Mouse (Mus musculus) kidney, postnatal 0 days (tissue): Measurements from ENCODE around the gene Afap1. TPM values are rescaled to one million over a fixed set of nuclear protein-coding genes. Genes with fewer than 3 reads are reported as not detected.
A peak's percentile ranks its signal among the peaks of the same experiment; 100 is the strongest.

ENCODE experiments used
- ATAC-seq: fragments of 200-750 bp; cut with Nextera tagmentation; replicated peaks from 2 replicates; pipeline ENCODE4 v1.8.0; 2017; ENCODE audit warnings: low read depth, moderate number of reproducible peaks, moderate TSS enrichment, moderate library complexity; ENCODE audit not compliant: low FRiP score
- DNase-seq: peaks from one replicate; pipeline ENCODE4 v3.0.0-alpha.2; 2016; ENCODE audit warnings: low spot score
- H3K27ac ChIP-seq: fragments of 300-500 bp; sonication (generic); 2 replicates; pipeline ENCODE4 v1.5.1; 2014; ENCODE audit warnings: mild to moderate bottlenecking
- H3K27me3 ChIP-seq: fragments of 300-500 bp; sonication (generic); 2 replicates; pipeline ENCODE4 v1.6.1; 2014; ENCODE audit warnings: low read length, mixed read lengths; ENCODE audit not compliant: insufficient read depth
- H3K36me3 ChIP-seq: fragments of 300-500 bp; sonication (generic); 2 replicates; pipeline ENCODE4 v1.6.1; 2014; ENCODE audit warnings: low read length, mixed read lengths; ENCODE audit not compliant: insufficient read depth
- H3K4me1 ChIP-seq: fragments of 300-500 bp; sonication (generic); replicated peaks from 2 replicates; pipeline ENCODE4 v1.6.1; 2014; ENCODE audit warnings: antibody characterized with exemption, low read length, mixed read lengths; ENCODE audit not compliant: insufficient read depth
- H3K4me2 ChIP-seq: fragments of 300-500 bp; sonication (generic); 2 replicates; pipeline ENCODE4 v1.6.1; 2014; ENCODE audit warnings: mild to moderate bottlenecking, low read length, moderate library complexity, mixed read lengths
- H3K4me3 ChIP-seq: fragments of 300-500 bp; sonication (generic); replicated peaks from 2 replicates; pipeline ENCODE4 v1.5.1; 2014; ENCODE audit warnings: low read depth, low read length
- H3K9ac ChIP-seq: fragments of 300-500 bp; sonication (generic); 2 replicates; pipeline ENCODE4 v1.6.1; 2014; ENCODE audit warnings: low read depth, low read length
- H3K9me3 ChIP-seq: fragments of 300-500 bp; sonication (generic); replicated peaks from 2 replicates; pipeline ENCODE4 v1.6.1; 2016; ENCODE audit warnings: low read length, inconsistent platforms, mixed read lengths
- CTCF ChIP-seq: IDR thresholded peaks from 2 replicates; pipeline ENCODE4 v1.5.1; 2016; ENCODE audit warnings: antibody characterized with exemption, low read depth, mild to moderate bottlenecking, moderate library complexity
- WGBS: fragments of 180-500 bp; shearing (Covaris S2); extraction: QIAGEN DNeasy Blood & Tissue Kit; methylation state at CpG from one replicate; pipeline ENCODE4 v1.1.7; 2014; 5-methylcytosine and 5-hydroxymethylcytosine counted together
- polyA plus RNA-seq: library from polyadenylated mRNA; unstranded; fragments of >200 nt; fragmentation: Nextera tagmentation; extraction: Ambion mirVana; gene quantifications from 2 replicates; pipeline ENCODE4 v1.2.1, GENCODE M21; 2015

The Afap1 gene
- polyA plus RNA-seq, 1 experiment from 2014 or later: 19.1 TPM

- peak; percentile 45; the same call in 1 of the 2 replicates for TF ChIP-seq CTCF
- Histone ChIP-seq H3K9me3 (no peaks in the 10 kb centered on the region), H3K4me2 (no peak overlapping the region), H3K27me3 (no peaks in the 10 kb centered on the region), H3K36me3 (peaks cover 34% of the 10 kb centered on the region), H3K27ac (no peak overlapping the region), H3K4me3 (no peak overlapping the region), H3K9ac (no peak overlapping the region), H3K4me1 (no peaks in the 10 kb centered on the region)
- WGBS: 80% methylated on average over 2 of the region's 2 CpGs
- DNase-seq: no peak
- no peak for ATAC-seq
Observed at GRCm38 (mm10) chr5:35958681-35959080, 65.6 kb downstream of the Afap1 start.

GRCm38 (mm10) chr5:35960168-35960567, 67.0 kb downstream of the Afap1 start:
- WGBS: 74% methylated on average over 8 of the region's 8 CpGs

GRCm38 (mm10) chr5:35961271-35961670, 68.2 kb downstream of the Afap1 start:
- ATAC-seq: no peak
- peaks cover 56% of the 10 kb centered on the region for H3K36me3 ChIP-seq
- 66% methylated on average over 8 of the region's 8 CpGs for WGBS

More at GRCm38 (mm10) chr5:35960168-35960567, 67.0 kb downstream of the Afap1 start:
- no peak overlapping the region for H3K9ac ChIP-seq
- H3K4me2 ChIP-seq: no peak overlapping the region
- H3K4me1 ChIP-seq: no peaks in the 10 kb centered on the region
- DNase-seq: no peak
- H3K27me3 ChIP-seq: no peaks in the 10 kb centered on the region
- no peak for ATAC-seq
- no peak overlapping the region for H3K27ac ChIP-seq
- H3K9me3 ChIP-seq: no peaks in the 10 kb centered on the region
- H3K36me3 ChIP-seq: peaks cover 48% of the 10 kb centered on the region
- H3K4me3 ChIP-seq: no peak overlapping the region
- no peak for TF ChIP-seq CTCF

GRCm38 (mm10) chr5:35963635-35964034, 70.5 kb downstream of the Afap1 start:
- ATAC-seq (no peak), DNase-seq (no peak)
- 63% methylated on average over 9 of the region's 9 CpGs for WGBS
- H3K4me1 ChIP-seq: no peaks in the 10 kb centered on the region
- H3K9me3 ChIP-seq: no peaks in the 10 kb centered on the region
- no peak overlapping the region for H3K4me3 ChIP-seq
- no peak overlapping the region for H3K27ac ChIP-seq
- no peak overlapping the region for H3K9ac ChIP-seq
- H3K4me2 ChIP-seq: no peak overlapping the region
- H3K36me3 ChIP-seq: peaks cover 54% of the 10 kb centered on the region
- TF ChIP-seq CTCF: no peak
- H3K27me3 ChIP-seq: no peaks in the 10 kb centered on the region

More at GRCm38 (mm10) chr5:35961271-35961670, 68.2 kb downstream of the Afap1 start:
- DNase-seq: no peak
- H3K9ac ChIP-seq: no peak overlapping the region
- no peak overlapping the region for H3K27ac ChIP-seq
- TF ChIP-seq CTCF: no peak
- H3K4me1 ChIP-seq: no peaks in the 10 kb centered on the region
- no peaks in the 10 kb centered on the region for H3K9me3 ChIP-seq
- no peak overlapping the region for H3K4me2 ChIP-seq
- H3K27me3 ChIP-seq: no peaks in the 10 kb centered on the region
- no peak overlapping the region for H3K4me3 ChIP-seq

GRCm38 (mm10) chr5:35965036-35965435, 71.9 kb downstream of the Afap1 start:
- H3K4me2 ChIP-seq: no peak overlapping the region
- TF ChIP-seq CTCF: no peak
- no peaks in the 10 kb centered on the region for H3K4me1 ChIP-seq
- H3K27me3 ChIP-seq: no peaks in the 10 kb centered on the region
- ATAC-seq (no peak), DNase-seq (no peak)
- 72% methylated on average over 5 of the region's 5 CpGs for WGBS
- no peak overlapping the region for H3K27ac ChIP-seq
- no peaks in the 10 kb centered on the region for H3K9me3 ChIP-seq
- peaks cover 62% of the 10 kb centered on the region for H3K36me3 ChIP-seq
- H3K9ac ChIP-seq: no peak overlapping the region
- H3K4me3 ChIP-seq: no peak overlapping the region

GRCm38 (mm10) chr5:35969857-35970256, 76.7 kb downstream of the Afap1 start:
- ATAC-seq (no peak), DNase-seq (no peak)
- 44% methylated on average over 3 of the region's 3 CpGs for WGBS
- no peaks in the 10 kb centered on the region for H3K9me3 ChIP-seq
- no peak overlapping the region for H3K4me2 ChIP-seq
- peaks cover 17% of the 10 kb centered on the region for H3K4me1 ChIP-seq
- no peak for TF ChIP-seq CTCF
- no peak overlapping the region for H3K27ac ChIP-seq
- peaks cover 37% of the 10 kb centered on the region; the same call in 1 of the 2 replicates for H3K36me3 ChIP-seq
- no peaks in the 10 kb centered on the region for H3K27me3 ChIP-seq
- no peak overlapping the region for H3K4me3 ChIP-seq
- 0 out of 2 replicates have a peak overlapping the region, but pooled peaks have one; percentile 18 for H3K9ac ChIP-seq
